Mouse (Mus musculus) embryonic fibroblast, embryonic 13.5 days (primary cell): ENCODE data around the gene Pyroxd1.
"Not testable (repeated sequence)": the region's sequence is repeated elsewhere in the genome, so short reads cannot be mapped to it uniquely, and the experiment has no call there.

Experiments
- CTCF ChIP-seq: IDR thresholded peaks from 2 replicates; pipeline ENCODE4 v1.5.1; 2011; ENCODE audit warnings: mild to moderate bottlenecking, control low read depth, low read length, moderate library complexity, borderline replicate concordance; ENCODE audit not compliant: insufficient read depth
- POLR2A ChIP-seq: IDR thresholded peaks from 2 replicates; pipeline ENCODE4 v1.6.1; 2011; ENCODE audit warnings: low read depth, mild to moderate bottlenecking, control low read depth, low read length, moderate library complexity

DNA sequence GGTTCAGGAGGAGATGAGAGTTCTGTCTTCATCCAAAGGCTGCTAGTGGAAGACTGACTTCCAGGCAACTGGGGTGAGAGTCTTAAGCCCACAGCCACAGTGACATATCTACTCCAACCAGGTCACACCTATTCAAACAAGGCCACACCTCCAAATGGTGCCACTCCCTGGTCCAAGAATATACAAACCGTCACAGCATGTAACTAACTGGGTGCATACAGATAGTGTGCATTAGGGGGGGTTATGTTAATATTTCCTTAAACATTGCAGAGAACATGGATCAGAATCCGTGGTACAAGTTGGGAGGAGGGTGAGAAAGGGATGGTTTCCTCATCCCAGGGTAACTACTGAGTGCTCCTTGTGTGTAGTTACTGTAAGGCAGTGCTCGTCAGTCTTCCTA, 6.6 kb downstream of the Pyroxd1 start:
- not testable (repeated sequence) for TF ChIP-seq POLR2A, CTCF
